Mouse (Mus musculus): ENCODE measurements at regions not wholly inside any gene's neighbourhood (a gene's known extent, or its start where the extent isn't known, plus 50 kb on each side); places are given as distances from the start of the nearest gene placed in this dataset.
A peak's percentile ranks its signal among the peaks of the same experiment; 100 is the strongest.

DNA sequence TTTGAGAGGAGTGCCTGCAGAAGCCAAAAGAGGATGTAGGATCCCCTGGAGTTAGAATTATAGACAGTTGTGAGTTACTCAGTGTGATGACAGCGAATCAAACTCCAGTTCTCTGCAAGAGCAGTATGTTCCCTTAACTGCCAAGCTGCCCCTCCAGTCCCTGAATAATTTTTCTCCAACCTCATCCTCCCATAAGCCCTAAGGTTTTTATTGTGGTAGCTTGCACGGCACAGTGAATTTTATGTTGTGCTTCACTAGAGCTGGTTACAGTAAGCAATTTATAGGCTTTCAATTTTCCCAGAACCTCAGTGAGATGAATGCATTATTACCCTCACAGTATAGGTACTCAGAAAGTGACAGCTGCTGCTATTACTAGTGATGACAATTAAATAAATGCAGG lies 933.1 kb upstream of the A1bg start:
- 78% methylated on average over 2 of the region's 2 CpGs for WGBS
- no peak overlapping the region for H3K27ac ChIP-seq (replicated peaks)
- ATAC-seq (ENCODE audit: extremely low read depth, insufficient number of reproducible peaks, low FRiP score, low TSS enrichment) = no peak
- no peak overlapping the region for H3K4me2 ChIP-seq
- H3K4me3 ChIP-seq = no peak overlapping the region
- H3K27me3 ChIP-seq (replicated peaks) = no peaks in the 10 kb centered on the region
- H3K36me3 ChIP-seq = no peaks in the 10 kb centered on the region
- no peaks in the 10 kb centered on the region for H3K9me3 ChIP-seq
- no peaks in the 10 kb centered on the region for H3K4me1 ChIP-seq
- no peak overlapping the region for H3K9ac ChIP-seq

DNA sequence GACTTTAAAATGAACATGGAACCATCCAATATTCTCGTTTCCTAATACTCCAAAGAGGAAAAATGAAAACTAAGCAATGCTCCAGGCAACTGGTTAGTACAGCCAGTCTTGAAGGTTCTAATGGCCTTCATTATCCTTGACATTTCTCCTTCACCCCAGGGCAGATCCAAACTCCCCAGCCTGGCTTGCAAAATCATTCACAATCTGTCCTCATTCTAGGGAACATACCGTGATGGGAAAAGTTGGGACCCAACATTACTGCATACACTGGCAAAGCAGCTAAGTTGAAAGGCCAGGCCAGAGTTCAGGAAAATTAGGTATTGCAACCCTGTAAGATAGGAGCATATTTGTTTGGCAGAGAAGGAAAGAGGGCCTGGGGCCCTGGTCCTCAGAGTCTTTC lies 889.9 kb upstream of the A1bg start:
- H3K27me3 ChIP-seq (replicated peaks) = no peaks in the 10 kb centered on the region
- H3K4me1 ChIP-seq = no peaks in the 10 kb centered on the region
- H3K4me3 ChIP-seq = no peak overlapping the region
- H3K36me3 ChIP-seq = no peaks in the 10 kb centered on the region
- no peaks in the 10 kb centered on the region for H3K9me3 ChIP-seq
- H3K9ac ChIP-seq = no peak overlapping the region
- no peak overlapping the region for H3K4me2 ChIP-seq
- ATAC-seq (ENCODE audit: extremely low read depth, insufficient number of reproducible peaks, low FRiP score, low TSS enrichment) = no peak
- H3K27ac ChIP-seq (replicated peaks) = no peak overlapping the region
- 75% methylated on average over 2 of the region's 2 CpGs for WGBS

DNA sequence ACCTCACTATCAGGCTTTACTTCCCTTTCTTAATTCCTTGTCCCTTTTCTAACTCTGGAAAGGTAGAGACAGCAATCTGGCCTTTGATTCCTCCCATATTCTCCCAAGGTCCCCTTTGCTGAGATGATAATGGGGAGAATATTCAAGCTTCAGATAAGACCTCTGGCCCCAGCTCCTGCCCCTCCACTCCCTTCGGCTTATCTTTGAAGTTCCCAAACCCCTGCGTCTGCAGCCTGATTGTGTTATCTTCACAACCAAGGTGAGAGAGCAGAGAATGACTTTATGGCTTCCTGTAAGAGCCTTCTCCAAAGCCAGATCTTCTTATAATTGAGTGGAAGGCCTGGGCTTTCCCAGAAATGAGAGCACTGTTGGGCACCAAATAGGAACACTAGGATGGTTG lies 882.6 kb upstream of the A1bg start:
- no peak for ATAC-seq (ENCODE audit: extremely low read depth, insufficient number of reproducible peaks, low FRiP score, low TSS enrichment)
- Histone ChIP-seq H3K27me3 (replicated peaks) (no peaks in the 10 kb centered on the region), H3K4me2 (no peak overlapping the region), H3K9ac (no peak overlapping the region), H3K9me3 (no peaks in the 10 kb centered on the region), H3K27ac (replicated peaks) (no peak overlapping the region), H3K4me1 (no peaks in the 10 kb centered on the region), H3K4me3 (no peak overlapping the region), H3K36me3 (no peaks in the 10 kb centered on the region)
- 22% methylated on average over 2 of the region's 2 CpGs for WGBS

DNA sequence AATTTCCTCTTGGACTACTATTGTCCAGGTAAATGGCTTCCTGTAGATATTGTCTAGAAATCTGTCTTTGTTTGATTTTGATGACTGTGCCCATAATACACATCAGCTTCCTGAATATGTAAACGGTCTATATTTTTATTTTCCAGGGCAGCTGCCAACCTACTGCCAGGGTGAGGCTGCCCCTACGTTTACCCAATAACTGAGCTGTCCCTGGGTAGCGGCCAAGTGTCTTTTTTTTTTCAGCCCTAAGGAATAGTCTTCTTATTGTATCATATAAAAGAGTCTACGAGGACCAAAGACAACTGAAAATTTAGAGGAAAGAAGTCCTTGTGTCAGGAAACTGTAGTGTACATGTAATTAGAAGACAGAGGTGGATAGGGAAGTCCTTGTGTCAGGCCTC lies 877.3 kb upstream of the A1bg start:
- Histone ChIP-seq H3K9me3 (no peaks in the 10 kb centered on the region), H3K36me3 (no peaks in the 10 kb centered on the region), H3K4me3 (no peak overlapping the region), H3K4me1 (no peaks in the 10 kb centered on the region), H3K27me3 (replicated peaks) (no peaks in the 10 kb centered on the region), H3K4me2 (no peak overlapping the region), H3K27ac (replicated peaks) (no peak overlapping the region), H3K9ac (no peak overlapping the region)
- no peak for ATAC-seq (ENCODE audit: extremely low read depth, insufficient number of reproducible peaks, low FRiP score, low TSS enrichment)
- WGBS = 73% methylated on average over 4 of the region's 4 CpGs

DNA sequence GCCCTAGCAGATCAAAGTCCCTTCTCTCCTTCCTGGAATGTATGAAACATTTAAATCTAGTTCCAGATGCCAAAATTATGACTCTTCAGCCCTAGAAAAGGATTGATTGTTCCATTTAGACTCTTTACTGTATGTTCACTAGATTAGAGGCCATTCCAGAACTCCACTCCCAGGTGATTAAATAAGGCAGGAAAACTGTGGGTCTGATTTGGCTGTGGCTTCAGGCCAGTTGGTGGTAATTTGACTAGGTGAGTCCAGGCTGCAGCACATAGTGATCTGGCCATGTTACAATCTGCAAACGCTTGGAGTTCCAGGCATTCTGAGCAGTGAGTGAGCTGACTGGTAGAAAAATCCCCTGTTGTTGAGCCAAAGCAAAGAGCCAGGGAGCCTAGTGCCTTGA lies 875.0 kb upstream of the A1bg start:
- no peak overlapping the region for H3K27ac ChIP-seq (replicated peaks)
- no peaks in the 10 kb centered on the region for H3K9me3 ChIP-seq
- no peak overlapping the region for H3K9ac ChIP-seq
- no peaks in the 10 kb centered on the region for H3K27me3 ChIP-seq (replicated peaks)
- no peak overlapping the region for H3K4me2 ChIP-seq
- no peak for ATAC-seq (ENCODE audit: extremely low read depth, insufficient number of reproducible peaks, low FRiP score, low TSS enrichment)
- 35% methylated on average over 1 of the region's 1 CpGs for WGBS
- no peak overlapping the region for H3K4me3 ChIP-seq
- peaks cover 7% of the 10 kb centered on the region for H3K4me1 ChIP-seq
- H3K36me3 ChIP-seq = no peaks in the 10 kb centered on the region

DNA sequence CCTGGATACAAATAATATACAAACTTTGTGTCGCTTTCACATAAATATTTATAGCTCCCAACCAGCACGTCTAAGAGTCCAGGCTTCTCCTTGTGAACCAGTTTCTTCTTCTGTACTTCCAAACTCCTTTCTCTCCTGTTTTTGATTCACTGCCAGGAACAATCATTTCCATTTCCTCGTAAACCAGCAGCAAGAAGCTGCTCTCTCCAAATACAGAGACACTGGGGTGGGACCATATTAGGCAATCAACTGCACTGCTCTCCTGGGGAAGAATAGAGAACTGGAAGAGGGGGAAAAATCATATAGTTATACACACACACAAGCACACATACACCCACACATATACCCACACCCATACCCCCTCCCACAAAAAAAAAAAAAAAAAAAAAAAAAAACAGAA lies 871.7 kb upstream of the A1bg start:
- ATAC-seq (ENCODE audit: extremely low read depth, insufficient number of reproducible peaks, low FRiP score, low TSS enrichment) = no peak
- 55% methylated on average over 3 of the region's 3 CpGs for WGBS
- H3K9me3 ChIP-seq = no peaks in the 10 kb centered on the region
- no peaks in the 10 kb centered on the region for H3K27me3 ChIP-seq (replicated peaks)
- no peak overlapping the region for H3K4me3 ChIP-seq
- H3K36me3 ChIP-seq = no peaks in the 10 kb centered on the region
- H3K4me1 ChIP-seq = peaks cover 24% of the 10 kb centered on the region
- H3K9ac ChIP-seq = no peak overlapping the region
- no peak overlapping the region for H3K27ac ChIP-seq (replicated peaks)
- H3K4me2 ChIP-seq = no peak overlapping the region

DNA sequence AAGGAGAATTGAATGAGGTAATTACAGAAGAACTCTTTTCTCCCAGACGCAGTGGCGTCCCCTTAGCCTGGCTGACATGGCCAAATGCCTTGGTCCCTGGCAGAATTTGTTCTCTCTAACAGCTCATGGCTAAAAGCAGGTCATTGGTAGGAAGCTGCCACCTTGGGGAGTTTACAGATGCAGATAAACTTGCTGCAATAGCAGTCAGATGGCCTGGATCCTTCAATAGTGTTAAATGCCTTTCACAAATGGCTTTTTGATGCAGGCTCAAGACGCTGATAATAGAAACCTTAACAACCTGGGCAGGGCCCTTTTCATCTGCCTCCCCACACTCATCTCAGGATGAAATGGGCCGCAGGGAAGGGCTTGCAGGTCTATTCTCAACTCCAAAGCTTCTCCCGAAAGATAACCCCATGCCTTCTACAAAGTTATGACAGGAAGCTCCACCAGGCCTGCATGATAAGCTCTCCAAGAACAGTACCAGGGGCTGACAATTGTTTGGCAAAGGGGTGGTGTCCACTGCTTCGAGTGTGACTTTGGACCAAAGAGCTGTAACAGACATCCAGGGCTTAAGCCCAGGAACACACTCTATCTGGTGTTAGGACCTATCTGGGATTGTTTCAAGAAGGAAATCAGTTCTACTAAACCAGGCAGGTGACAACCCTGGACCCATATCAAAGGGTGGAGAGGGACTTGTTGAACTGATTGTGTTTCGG lies 867.2 kb upstream of the A1bg start:
- H3K4me2 ChIP-seq = no peak overlapping the region
- no peaks in the 10 kb centered on the region for H3K9me3 ChIP-seq
- H3K9ac ChIP-seq = no peak overlapping the region
- no peaks in the 10 kb centered on the region for H3K27me3 ChIP-seq (replicated peaks)
- no peak overlapping the region for H3K4me3 ChIP-seq
- no peak for ATAC-seq (ENCODE audit: extremely low read depth, insufficient number of reproducible peaks, low FRiP score, low TSS enrichment)
- no peaks in the 10 kb centered on the region for H3K36me3 ChIP-seq
- H3K4me1 ChIP-seq = peaks cover 24% of the 10 kb centered on the region
- no peak overlapping the region for H3K27ac ChIP-seq (replicated peaks)
- WGBS = 37% methylated on average over 7 of the region's 7 CpGs

DNA sequence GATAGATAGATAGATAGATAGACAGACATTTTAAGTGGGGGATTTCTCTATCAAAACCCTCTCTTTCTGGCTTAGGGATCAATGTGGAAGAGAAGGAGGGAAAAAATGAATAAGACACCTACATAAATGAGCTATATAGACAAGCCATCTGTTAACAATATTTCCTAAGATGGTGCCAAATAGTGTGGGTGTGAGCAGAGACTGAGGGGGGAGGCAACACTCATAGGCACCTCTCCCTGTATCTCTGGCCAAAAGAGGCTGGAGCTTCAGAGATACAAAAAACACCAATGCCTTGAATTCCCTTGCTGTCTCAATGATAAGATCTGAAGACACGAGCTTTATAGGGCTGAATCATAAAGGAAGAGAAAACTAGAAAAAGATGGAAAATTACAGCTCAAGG lies 864.2 kb upstream of the A1bg start:
- Histone ChIP-seq H3K4me3 (no peak overlapping the region), H3K4me1 (peaks cover 15% of the 10 kb centered on the region), H3K27ac (replicated peaks) (no peak overlapping the region), H3K9ac (no peak overlapping the region), H3K9me3 (no peaks in the 10 kb centered on the region), H3K36me3 (no peaks in the 10 kb centered on the region), H3K27me3 (replicated peaks) (no peaks in the 10 kb centered on the region), H3K4me2 (no peak overlapping the region)
- WGBS = 58% methylated on average over 1 of the region's 1 CpGs
- ATAC-seq (ENCODE audit: extremely low read depth, insufficient number of reproducible peaks, low FRiP score, low TSS enrichment) = no peak

DNA sequence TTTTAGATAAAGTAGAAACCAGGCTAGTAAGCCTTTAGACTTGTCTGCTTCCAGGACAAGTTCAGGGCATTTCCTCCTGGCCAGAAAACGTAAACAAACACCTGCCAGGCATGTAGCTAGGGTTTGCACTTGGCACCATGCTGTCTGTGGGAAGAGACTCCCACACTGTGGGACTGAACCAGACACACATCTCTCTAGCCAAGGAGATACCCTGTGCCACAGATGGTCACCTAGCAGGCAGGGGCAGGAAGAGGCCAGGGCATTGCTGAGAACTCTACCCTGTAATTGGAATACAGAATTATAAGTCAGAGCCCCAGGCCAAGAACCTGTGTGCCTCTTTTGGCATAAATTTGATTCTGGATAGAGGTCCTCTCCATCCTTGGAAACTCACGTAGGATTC lies 858.7 kb upstream of the A1bg start:
- H3K4me2 ChIP-seq = no peak overlapping the region
- no peaks in the 10 kb centered on the region for H3K9me3 ChIP-seq
- no peak overlapping the region for H3K4me3 ChIP-seq
- no peaks in the 10 kb centered on the region for H3K36me3 ChIP-seq
- H3K9ac ChIP-seq = no peak overlapping the region
- no peaks in the 10 kb centered on the region; the same call in 1 of the 2 replicates for H3K4me1 ChIP-seq
- H3K27ac ChIP-seq (replicated peaks) = no peak overlapping the region
- ATAC-seq (ENCODE audit: extremely low read depth, insufficient number of reproducible peaks, low FRiP score, low TSS enrichment) = no peak
- no peaks in the 10 kb centered on the region for H3K27me3 ChIP-seq (replicated peaks)
- WGBS = 75% methylated on average over 2 of the region's 2 CpGs

DNA sequence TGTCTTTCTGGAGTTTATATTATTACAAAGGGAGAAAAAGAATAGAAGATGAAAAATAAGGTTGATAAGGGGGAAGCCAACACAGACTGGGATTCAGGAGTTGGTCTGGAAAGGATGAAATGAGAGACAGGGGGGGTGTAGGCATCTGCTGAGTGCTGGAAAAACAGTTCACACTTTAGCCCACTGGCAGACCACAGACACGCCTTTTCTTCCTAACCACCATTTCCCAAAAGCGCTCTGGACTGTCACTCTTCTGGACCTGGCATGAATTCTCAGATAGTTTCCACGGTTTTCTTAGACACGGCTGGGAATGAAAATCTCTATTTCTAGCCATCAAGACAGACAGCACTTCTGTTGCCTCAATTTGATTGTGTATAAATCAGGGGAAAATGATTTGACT lies 850.2 kb upstream of the A1bg start:
- Histone ChIP-seq H3K9me3 (no peaks in the 10 kb centered on the region), H3K27me3 (replicated peaks) (no peaks in the 10 kb centered on the region), H3K36me3 (no peaks in the 10 kb centered on the region), H3K4me2 (no peak overlapping the region), H3K4me1 (peaks cover 34% of the 10 kb centered on the region), H3K27ac (replicated peaks) (no peak overlapping the region), H3K4me3 (no peak overlapping the region), H3K9ac (no peak overlapping the region)
- no peak for ATAC-seq (ENCODE audit: extremely low read depth, insufficient number of reproducible peaks, low FRiP score, low TSS enrichment)
- 72% methylated on average over 4 of the region's 4 CpGs for WGBS

DNA sequence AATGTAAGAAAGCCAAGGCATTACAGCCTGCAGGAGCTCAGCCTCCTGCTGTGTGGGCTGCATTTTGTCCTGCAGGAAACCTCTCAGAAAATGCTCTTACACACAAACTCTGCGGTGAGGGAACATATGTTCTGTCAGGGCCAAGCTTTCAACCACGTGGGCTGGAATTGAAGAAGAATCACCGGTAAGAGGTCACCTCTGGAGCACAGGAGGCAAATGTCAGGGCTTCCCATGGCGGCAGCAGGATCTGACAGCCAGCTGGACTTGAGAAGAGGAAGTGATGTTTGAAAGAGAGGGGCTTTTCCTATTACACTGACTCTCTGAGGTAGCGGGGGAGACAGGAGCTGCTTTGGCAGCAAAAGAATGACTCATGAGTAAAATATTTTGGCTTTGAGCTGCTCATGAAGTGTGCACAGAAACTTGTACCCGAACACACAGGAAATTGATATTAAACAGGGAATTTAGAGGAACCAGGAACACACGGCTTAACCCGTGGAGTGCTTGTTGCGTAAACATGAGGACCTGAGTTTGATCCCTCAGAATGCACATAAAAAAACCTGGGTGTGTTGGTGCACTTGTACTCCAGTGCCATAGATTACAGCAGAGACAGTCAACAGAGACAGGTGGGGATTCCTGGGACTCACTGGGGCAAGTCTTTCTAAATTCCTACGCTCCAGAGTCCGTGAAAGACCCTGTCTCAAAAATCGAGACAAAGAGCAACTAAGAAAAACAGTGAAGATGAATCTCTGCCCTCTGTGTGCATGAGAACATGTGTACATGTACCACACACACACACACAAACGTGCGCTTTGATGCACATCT lies 848.1 kb upstream of the A1bg start:
- WGBS = 45% methylated on average over 14 of the region's 14 CpGs
- no peak for ATAC-seq (ENCODE audit: extremely low read depth, insufficient number of reproducible peaks, low FRiP score, low TSS enrichment)
- H3K9me3 ChIP-seq = no peaks in the 10 kb centered on the region
- peak overlapping the region; percentile 42 for H3K4me2 ChIP-seq
- H3K9ac ChIP-seq = no peak overlapping the region; the same call in 1 of the 2 replicates
- peaks cover 49% of the 10 kb centered on the region for H3K4me1 ChIP-seq
- H3K27ac ChIP-seq (replicated peaks) = peak overlapping the region; percentile 81
- no peaks in the 10 kb centered on the region for H3K27me3 ChIP-seq (replicated peaks)
- H3K36me3 ChIP-seq = no peaks in the 10 kb centered on the region
- H3K4me3 ChIP-seq = no peak overlapping the region

Measured in heart, embryonic 13.5 days (tissue).